Mouse (Mus musculus) liver, adult 2 months (tissue): ENCODE results near the gene Hoxa2.

Experiments used
- CTCF ChIP-seq: fragments of 200-500 bp; IDR thresholded peaks from 2 replicates; pipeline ENCODE4 v1.5.1; 2011; ENCODE audit warnings: low read depth, low read length, control low read depth
- POLR2A ChIP-seq: fragments of 200-500 bp; IDR thresholded peaks from 2 replicates; pipeline ENCODE4 v1.6.1; 2011; ENCODE audit warnings: low read length, control low read depth; ENCODE audit not compliant: insufficient read depth; ENCODE audit errors: extremely low read depth

GRCm38 (mm10) chr6:52194690-52195089 lies 30.1 kb upstream of the Hoxa2 start:
- TF ChIP-seq POLR2A (no peak), CTCF (no peak)
